Mouse (Mus musculus): Measurements from ENCODE around the gene Ube2c.

Ube2c gene

DNA sequence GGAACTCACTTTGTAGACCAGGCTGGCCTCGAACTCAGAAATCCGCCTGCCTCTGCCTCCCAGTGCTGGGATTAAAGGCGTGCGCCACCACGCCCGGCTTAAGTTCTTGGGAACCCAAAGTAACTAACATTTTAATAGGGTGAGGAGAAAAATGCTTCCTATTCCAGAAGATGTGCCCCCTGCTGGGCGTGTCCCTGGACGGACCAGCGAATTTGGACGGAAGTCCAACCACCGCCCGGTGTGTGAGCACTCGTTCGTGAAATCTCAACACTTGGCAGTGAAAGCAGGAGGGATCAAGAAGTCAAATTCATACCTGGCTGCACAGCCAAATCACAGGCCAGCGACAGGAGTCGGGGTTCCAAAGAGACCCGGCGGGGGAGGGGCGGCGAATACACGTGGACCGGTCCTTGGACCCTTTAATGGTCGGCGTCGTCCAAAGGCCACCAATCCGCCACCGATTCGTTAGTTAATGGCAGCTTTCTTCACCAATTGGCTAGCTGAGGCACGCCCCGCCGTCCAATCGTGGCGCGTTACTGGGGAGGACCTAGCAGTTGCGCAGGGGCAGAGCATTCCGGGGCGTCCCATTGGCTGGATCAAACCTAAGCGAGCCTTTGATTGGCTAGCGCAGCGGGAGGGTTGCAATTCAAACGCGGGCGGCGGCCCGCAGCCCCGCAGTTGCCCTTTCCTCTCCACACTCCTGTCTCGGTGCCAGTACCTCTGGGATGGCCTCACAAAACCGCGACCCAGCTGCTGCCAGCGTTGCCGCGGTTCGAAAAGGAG, at the start of gene Ube2c:
Gene Ube2c, plus strand, starts transcription at position 641 of the 780 bp plus-strand sequence.
- DNase-seq (ENCODE audit: low read depth, low spot score), result peak; percentile 85

DNA sequence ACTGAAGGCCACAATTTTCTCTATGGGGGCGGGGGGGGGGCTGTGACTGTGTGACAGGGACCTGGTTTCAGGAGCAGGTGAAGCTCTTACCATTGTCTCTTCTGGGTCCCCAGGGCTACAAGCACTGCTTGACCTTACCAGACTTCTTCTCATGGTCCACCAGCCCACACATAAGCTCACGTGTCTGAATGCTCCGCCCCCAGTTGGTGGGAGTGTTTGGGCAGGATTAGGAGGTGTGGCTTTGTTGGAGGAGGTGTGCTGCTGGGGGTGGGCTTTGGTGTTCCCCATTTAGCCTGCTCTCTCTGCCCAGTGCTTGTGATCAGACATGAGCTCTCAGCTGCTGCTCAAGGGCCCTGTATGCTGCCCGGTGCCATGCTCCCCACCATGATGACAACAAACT, 46.4 kb upstream of the Ube2c start:
- no peak for DNase-seq (ENCODE audit: low read depth, low spot score)

DNA sequence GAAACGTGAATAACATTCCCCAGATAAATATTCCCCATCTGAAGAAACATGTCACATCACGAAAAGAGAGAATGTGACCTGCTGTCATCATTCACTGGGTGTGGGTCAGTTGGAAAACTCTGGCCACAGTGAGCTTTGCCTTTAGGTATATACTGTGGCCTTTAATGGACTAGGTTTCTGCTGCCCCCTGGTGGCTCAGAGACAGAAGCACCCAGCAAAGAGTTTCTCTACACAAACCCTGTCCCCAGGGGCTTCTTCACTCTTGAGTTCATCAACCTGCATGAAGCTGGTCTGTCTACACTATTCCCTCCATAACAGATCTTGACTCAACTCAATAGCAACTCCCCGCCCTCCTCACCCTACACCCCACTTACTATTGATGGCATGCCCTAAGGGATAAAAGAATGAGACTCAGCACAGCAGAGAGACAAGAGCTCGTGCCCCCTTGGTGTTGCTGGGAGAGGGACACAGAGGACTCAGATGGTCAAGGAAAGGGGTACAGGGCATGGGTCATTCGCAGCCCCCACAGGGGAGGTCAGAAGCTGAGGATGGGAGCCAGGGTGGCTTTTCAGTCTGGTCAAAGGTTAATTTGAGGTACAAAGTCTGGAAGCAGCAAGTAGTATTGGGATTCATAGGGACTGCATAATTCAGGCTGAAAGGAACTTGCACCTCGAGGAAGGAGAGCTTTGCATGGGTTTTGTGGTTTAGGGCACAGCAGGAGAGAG, 43.6 kb upstream of the Ube2c start:
- peak; percentile 36 for DNase-seq (ENCODE audit: low read depth, low spot score)

DNA sequence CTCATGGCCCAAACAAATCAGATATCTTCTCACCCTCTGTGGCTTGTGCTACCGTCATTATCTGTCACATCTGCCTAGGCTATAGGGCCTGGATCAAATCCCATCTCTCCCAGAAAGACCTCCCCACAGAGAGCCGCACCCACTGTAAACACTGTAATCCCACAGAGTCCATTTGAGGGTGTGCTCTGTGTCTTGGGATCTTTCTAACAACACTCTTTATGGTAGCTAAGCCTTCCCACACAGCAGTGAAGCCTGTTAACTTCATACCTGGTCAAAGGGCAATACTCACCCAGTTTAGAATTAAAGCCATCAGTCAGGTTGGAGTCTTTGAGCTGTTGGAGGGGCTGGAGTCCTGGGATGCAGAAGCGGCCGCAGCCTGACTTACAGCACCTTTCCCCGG, 38.0 kb upstream of the Ube2c start:
- no peak for DNase-seq (ENCODE audit: low read depth, low spot score)

DNA sequence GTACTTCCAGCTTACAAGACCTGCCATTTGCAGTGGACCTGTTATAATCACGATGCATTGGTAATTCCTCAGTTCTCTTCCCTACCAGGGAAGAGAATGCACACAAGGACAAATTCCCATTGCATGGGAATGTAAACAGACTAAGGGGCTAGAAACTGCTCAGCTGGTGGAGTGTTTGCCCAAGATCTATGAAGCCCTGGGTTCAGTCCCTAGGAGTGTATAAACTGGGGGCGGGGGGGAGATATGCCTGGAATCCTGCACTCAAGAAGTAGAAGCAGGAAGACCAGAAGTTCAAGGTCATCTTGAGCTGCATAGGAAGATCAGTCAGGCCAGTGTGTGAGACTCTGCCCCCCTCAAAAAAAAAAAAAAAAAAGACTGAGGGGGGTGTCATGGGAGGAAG, 36.4 kb upstream of the Ube2c start:
- DNase-seq (ENCODE audit: low read depth, low spot score), result no peak

DNA sequence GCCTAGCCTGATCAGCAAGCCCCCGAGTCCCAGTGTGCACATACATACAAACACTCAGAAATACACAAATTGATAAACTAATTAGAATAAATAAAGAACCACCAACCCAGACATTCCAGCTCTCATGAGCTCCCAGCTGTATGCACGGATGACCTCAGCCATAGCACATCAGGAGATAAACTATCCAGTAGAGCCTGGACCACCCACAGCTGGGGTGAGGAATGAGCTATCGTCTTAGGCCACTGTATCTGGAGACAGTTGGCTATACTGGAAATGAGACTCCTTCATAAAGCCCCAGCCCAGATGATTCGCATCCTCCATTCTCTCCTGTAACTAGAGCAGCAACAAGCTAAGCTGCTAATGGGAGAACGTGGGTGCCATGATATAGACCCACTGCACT, 34.9 kb upstream of the Ube2c start:
- no peak for DNase-seq (ENCODE audit: low read depth, low spot score)

DNA sequence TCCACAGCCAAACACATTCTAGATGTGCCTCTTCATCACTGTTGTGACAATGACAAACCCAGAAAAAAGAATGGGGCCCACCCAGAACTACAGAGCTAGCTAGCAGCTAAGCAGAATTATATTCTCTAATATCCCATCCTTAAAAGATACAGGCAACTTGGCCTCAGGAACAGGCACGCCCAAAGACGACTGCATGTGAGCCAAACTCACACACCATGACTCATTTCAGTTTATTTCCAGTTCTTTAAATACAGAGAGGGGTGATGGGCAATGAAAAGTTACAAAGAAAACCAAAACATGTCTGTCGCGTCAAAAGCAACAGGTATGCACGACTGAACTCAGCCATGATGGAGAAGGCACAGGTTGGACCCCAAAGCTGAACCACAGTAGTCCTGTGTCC, 34.3 kb upstream of the Ube2c start:
- DNase-seq (ENCODE audit: low read depth, low spot score), result no peak

DNA sequence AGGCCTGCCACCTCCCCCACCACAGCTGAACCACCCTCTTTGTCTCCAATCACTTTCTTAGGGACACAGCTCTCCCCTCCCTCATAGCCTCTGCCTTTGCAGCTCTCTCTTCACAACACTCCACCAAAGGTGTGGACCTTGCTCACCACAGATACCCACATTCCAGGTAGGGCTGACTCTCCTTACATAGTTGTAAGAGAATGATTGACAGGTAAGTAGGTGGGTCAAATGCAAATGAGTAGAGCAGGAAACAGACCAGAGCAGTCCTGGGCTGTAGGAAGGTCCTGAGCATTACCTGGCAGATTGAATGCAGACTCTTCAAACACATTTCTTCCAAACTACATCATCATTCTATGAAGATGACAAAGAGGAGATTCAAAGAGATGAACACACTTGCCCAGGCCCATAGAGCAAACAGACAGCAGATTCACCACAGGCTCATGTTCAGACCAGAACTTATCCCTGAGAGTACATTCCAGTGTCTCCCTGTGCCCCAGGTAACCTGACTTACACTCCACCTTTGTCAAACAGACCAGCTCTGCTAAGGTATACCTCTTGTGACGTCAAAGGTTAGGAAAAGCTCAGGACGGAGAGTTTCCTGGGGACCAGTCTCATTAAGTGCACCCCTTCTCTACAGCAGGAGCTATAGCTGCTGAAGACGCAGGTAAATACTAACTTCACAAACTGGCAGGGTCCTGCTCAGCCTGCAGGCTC, 32.2 kb upstream of the Ube2c start:
- no peak for DNase-seq (ENCODE audit: low read depth, low spot score)

DNA sequence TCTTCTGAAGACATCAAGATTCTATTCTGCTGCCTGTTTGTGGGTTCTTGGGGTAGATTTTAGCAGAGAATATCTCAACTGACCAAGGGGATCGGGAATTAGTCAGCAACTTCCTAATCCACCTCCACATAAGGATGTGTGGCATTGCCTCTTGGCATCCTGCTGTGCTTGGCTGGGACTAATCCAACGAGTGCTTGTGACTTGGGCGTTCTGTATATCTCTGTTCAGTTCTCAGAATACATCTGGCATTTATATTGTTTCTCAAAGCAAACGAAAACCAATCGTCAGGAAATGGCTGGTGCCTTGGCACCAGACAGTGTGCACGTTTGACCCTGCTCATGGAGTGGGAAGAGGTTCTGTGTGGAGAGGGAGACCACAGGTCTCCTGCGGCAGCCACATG, 29.8 kb upstream of the Ube2c start:
- DNase-seq (ENCODE audit: low read depth, low spot score), result no peak

DNA sequence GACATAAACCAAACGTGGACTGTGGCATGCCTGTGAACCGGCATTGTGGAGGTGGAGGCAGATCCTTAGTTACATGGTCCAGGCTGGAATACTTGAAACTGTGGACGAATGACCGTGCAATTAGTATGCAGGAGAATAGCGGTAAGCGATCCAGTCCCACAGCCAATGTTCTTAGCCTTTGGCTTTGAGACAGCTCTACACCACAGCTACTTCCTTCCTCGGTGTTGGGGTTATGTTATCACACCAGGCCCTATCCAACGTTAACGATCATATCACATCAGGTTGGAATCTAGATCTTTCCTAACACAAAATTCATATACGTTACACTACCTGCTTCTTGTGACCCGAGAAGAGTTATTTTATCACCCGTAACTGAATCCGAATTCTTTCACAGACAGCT, 24.7 kb upstream of the Ube2c start:
- DNase-seq (ENCODE audit: low read depth, low spot score), result no peak

DNA sequence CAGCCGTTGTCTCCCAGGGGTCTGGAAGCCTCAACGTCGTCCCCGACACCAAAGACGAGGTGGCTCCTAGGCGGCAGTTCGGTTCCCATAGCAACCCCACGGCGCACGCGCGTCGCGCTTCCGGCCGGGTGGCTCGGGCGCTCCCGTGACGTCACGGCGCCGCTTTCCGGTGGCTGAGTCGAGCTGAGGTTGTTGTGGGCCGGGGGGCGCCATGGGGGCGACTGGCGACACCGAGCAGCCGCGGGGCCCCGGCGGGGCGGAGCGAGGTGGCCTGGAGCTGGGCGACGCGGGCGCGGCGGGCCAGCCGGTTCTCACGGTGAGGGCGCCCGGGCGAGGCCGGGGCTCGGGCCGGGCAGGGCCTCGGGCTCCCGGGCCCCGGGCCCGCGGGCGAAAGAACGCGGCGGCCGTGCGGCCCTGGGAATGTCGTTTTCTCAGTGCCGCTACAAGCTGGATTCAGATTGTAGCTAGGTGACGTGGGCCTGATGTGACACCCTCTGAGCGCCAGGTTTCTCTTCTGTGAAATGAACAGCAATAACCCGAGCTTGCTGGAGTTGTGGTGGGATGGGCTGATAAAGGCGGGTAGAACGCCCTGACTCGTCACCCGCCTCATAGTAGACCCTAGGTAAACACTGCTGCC, 23.7 kb upstream of the Ube2c start, which contains the start of the genes Wfdc3 and Dnttip1:
Gene Wfdc3, minus strand, starts transcription at position 89 of the 637 bp plus-strand sequence.
Gene Dnttip1, plus strand, starts transcription at position 141 of the 637 bp plus-strand sequence.
- peak; percentile 78 for DNase-seq (ENCODE audit: low read depth, low spot score)

DNA sequence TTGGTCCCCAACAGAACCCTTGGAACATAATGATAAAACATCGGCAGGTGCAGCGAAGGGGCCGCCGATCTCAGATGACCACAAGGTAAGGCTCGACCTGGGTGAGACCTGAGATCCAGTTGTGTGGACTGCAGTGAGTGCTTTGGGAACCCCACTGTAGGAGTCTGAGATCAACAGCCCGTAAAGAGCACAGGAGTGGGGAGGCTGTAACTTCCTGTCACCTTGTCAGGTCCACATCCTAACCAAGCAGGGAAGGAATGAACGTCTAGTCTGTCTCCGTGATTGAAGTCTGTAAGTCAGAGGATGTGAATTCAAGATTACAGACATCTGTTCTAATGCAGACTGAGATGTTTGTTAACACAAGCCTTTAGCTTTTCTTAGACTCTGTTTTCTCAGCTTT, 23.0 kb upstream of the Ube2c start:
- no peak for DNase-seq (ENCODE audit: low read depth, low spot score)

DNA sequence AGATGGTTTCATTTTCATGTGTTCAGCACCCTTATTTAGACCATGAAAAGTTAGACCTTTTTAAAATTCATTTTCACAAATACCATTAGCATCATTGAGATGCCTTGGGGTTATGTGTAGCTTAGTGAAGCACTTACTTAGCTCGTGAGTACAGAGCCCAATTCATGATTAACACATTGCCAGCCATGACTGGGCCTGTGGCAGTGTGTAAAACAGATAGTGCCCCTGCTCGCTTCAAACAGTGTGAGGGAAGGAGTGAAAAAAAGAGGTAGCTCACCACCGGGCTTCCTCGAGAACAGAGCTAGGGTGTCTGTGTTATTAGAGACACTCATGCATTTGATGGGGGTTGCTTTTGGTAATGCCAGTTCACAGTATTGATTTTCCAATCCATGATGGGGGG, 21.5 kb upstream of the Ube2c start:
- no peak for DNase-seq (ENCODE audit: low read depth, low spot score)

DNA sequence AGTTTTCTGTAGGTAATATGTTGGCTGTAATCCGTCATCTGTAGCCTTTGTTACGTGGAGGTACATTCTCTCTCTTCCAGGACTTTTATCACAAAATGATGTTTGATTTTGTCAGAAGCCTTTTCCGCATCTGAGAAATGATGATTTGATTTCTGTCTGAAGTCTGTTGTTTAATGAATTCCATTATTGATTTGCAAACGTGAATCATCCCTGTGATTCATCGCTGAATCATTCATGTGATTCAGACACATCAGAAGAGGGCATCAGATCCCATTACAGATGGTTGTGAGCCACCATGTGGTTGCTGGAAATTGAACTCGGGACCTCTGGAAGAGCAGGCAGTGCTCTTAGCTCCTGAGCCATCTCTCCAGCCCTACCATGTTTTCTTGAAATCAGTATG, 20.7 kb upstream of the Ube2c start:
- DNase-seq (ENCODE audit: low read depth, low spot score), result no peak

DNA sequence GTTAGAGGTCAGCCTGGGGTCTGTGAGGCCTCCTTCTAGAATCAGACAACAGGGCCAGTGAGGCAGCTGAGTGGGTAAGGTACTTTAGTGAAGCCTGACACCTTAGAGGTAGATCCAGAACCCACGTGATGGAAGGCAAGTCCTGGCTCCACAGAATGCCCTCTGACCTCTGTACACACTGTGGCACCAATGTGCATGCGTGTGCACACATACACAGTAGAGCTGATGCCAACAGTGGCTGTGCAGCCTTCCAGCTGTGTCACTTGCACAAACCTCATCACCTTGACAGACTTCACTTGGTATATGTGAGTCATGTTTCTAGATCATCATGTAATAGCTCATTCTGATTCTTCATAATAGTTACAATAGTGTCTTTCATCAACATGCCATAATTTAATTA, 17.2 kb upstream of the Ube2c start:
- DNase-seq (ENCODE audit: low read depth, low spot score), result no peak

DNA sequence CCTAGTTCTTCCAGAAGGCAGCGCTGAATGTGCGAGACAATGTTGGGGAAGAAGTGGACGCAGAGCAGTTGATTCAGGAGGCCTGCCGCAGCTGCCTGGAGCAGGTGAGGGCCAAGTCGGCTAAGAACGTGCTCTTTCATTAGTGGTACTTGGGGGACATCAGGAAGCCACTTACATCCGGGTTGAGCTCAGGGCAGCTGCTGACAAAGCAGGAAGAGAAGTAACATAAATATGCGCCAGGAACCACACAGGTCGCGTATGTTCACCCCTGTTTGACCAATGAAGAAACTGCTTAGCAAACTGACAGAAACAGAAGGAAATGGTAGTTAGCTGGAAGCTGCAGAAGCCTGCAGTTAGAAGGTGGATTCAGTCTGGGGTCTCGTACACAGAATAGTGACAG, 15.6 kb upstream of the Ube2c start:
- DNase-seq (ENCODE audit: low read depth, low spot score), result no peak

DNA sequence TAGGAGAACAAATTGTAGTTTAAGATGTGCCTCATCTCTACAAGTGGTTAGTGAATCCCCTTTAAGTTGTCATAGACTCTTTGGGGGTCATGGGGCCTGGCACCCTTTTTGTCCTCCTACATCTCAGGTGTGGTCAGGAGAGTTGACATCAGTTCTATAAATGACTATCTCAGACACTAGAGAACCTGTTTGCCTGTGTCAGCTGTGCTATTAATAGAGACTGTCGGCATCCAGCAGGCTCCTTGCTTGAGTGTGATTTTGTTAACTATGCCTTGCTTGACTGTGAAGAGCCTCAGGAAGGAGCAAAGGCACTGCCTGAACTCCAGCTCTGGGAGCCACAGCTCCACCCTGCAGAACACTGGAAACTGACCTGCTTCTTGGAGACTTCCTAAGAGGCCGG, 14.9 kb upstream of the Ube2c start:
- DNase-seq (ENCODE audit: low read depth, low spot score), result no peak

DNA sequence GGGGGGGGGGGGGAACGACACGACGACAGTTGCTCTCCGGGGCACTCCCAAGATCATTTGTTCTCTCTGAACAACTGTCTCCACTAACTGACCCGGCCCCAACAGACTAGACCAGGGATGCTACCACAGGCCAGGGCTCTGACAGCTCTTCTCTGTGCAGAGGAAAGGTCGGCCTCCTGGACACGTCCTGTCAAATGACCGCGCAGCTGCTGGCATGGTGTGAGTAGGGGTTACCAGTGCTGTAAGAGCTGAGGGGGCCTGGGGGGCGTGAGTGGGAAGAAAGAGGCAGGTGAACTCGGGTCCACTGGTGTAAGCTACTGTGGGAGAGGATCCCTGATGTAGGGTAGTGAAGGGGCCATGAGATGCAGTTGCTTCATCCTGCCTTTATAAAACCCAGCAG, 11.9 kb upstream of the Ube2c start:
- DNase-seq (ENCODE audit: low read depth, low spot score), result no peak

DNA sequence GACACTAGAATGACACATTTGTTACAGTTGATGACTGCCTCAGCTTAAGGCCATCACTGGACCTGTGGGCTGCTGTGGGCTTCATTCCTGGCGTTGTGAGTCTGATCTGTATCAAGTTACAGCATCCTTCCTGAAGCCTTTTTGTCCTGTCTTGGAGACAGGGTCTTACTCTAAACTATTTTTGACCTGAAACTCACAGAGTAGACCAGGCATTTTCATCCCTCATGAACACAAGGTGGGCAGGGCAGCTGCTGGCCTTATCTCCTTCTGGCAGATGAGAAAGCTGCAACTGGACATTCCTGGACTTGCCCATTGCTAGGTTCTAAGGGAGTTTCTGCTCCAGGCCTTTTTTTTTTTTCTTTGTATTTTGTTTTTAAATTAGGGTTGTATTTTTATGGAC, 11.0 kb upstream of the Ube2c start:
- no peak for DNase-seq (ENCODE audit: low read depth, low spot score)

DNA sequence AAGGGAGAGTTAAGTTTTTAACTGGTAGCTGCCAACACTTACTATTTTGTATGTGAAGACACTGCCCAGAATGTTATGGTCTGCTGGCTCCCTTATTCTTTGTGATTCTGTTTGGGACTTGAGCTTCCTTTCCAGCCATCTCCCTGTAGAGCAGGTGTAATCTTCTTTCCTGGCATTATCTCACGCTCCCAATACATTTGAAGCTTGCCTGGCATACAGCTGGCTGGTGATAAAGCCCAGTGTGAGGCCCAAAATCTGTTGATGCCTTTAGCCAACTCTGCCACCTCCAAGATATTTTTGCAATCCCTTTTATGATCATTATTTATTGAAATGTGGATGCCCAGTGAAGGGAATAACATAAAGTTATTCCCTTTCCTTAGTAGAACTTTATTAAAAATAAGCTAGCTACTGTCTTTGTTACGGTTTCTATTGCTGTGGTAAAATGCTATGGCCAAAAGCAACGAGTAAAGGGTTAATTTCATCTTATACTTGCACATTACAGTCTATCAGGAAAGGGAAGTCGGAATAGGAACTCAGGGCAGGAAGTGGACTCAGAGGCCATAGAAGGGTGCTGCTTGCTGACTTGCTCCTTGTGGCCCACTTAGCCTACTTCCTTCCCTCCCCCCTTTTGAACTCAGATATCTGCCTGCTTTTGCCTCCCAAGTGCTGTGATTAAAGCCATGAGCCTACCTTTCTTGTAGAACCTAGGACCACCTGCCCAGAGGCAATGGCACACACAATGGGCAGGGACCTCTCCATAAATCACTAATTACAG, 9.5 kb upstream of the Ube2c start:
- no peak for DNase-seq (ENCODE audit: low read depth, low spot score)

DNA sequence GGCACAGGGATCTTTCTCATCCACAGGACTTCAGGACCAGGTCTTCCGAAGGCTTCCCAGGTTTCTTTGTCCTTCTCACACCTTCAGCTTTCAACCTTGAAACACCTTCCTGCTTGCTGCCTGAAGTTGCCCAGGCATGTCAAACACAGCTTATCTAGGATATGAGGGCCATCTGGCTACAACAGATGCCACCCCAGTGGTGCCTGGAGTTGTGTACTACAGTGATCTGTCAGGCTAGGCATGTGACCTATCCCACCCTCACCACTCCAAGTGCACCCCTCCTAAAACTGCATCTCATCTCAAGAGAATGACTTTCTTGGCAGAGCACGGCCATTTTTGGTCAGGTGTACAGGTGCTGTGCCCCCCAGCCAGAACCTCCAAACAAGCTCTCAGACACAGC, 8.2 kb upstream of the Ube2c start:
- DNase-seq (ENCODE audit: low read depth, low spot score), result no peak

All from retina, adult 2 months (tissue).